Mouse (Mus musculus) CH12.LX (cell line): ENCODE data around the gene Fxyd1. TPM values are rescaled to one million over a fixed set of nuclear protein-coding genes. Genes with fewer than 3 reads are reported as not detected.

ENCODE experiments used
- DNase-seq: peaks from one replicate; pipeline ENCODE4 v3.0.0-alpha.2; 2013; ENCODE audit errors: extremely low read depth
- H3K27ac ChIP-seq: 2 replicates; pipeline ENCODE4 v1.5.1; 2012; ENCODE audit warnings: low read depth, mild to moderate bottlenecking, control low read depth, moderate library complexity; ENCODE audit not compliant: insufficient read depth
- H3K27me3 ChIP-seq: replicated peaks from 2 replicates; pipeline ENCODE3; 2012; ENCODE audit warnings: inconsistent platforms
- H3K36me3 ChIP-seq, 2 experiments: replicated peaks in 1 of 2; 2 replicates each; pipeline versions ENCODE3 to v1.6.1; 2012; ENCODE audit warnings: inconsistent platforms in 1 of 2, low read length in 1 of 2, mild to moderate bottlenecking in 1 of 2, mixed read lengths in 1 of 2, moderate library complexity in 1 of 2; ENCODE audit not compliant: control insufficient read depth in 1 of 2, insufficient read depth in 1 of 2
- H3K4me1 ChIP-seq, 2 experiments: 2 replicates each; pipeline ENCODE4 v1.6.1; 2012; ENCODE audit warnings: inconsistent platforms in 1 of 2, moderate library complexity in 1 of 2; ENCODE audit not compliant: insufficient read depth in 2 of 2, control insufficient read depth in 1 of 2
- H3K4me2 ChIP-seq: 2 replicates; pipeline ENCODE4 v1.6.1; 2012; ENCODE audit warnings: low read depth, mild to moderate bottlenecking, control low read depth; ENCODE audit not compliant: poor library complexity, insufficient read depth, severe bottlenecking
- H3K4me3 ChIP-seq, 3 experiments: fragments of 150-350 bp in 1 of 3; sonication (generic) in 1 of 3; replicated peaks in 1 of 3; 2 replicates each; pipeline versions ENCODE3 to v1.5.1; 2011 to 2012; ENCODE audit warnings: low read depth in 2 of 3, low read length in 2 of 3, mild to moderate bottlenecking in 2 of 3, moderate library complexity in 2 of 3, control low read depth in 1 of 3, improper control_type of control experiment in 1 of 3, inconsistent platforms in 1 of 3, mixed read lengths in 1 of 3; ENCODE audit not compliant: poor library complexity in 1 of 3
- H3K79me2 ChIP-seq: replicated peaks from 2 replicates; pipeline ENCODE4 v1.6.1; 2012; ENCODE audit warnings: mild to moderate bottlenecking, moderate library complexity; ENCODE audit not compliant: control insufficient read depth, poor library complexity, insufficient read depth, severe bottlenecking; ENCODE audit errors: extremely low read depth
- H3K9ac ChIP-seq: 2 replicates; pipeline ENCODE4 v1.6.1; 2012; ENCODE audit warnings: low read depth, mild to moderate bottlenecking, control low read depth, moderate library complexity; ENCODE audit not compliant: insufficient read depth
- H3K9me3 ChIP-seq: replicated peaks from 2 replicates; pipeline ENCODE3; 2012; ENCODE audit warnings: low read length, inconsistent platforms, mixed read lengths
- CHD1 ChIP-seq: IDR thresholded peaks from 2 replicates; pipeline ENCODE4 v1.6.1; 2012; ENCODE audit warnings: low read depth, low read length, improper control_type of control experiment, inconsistent platforms
- CTCF ChIP-seq, 2 experiments: IDR thresholded peaks in 1 of 2; conservative IDR thresholded peaks in 1 of 2; 2 replicates each; pipeline ENCODE4 v1.5.1; 2011 to 2012; ENCODE audit warnings: low read depth in 2 of 2, low read length in 2 of 2, improper control_type of control experiment in 1 of 2, inconsistent platforms in 1 of 2, mild to moderate bottlenecking in 1 of 2, moderate library complexity in 1 of 2
- ELF1 ChIP-seq: IDR thresholded peaks from 2 replicates; pipeline ENCODE4 v1.6.1; 2014; ENCODE audit warnings: low read depth, mild to moderate bottlenecking, inconsistent platforms, low read length, improper control_type of control experiment
- GABPA ChIP-seq: IDR thresholded peaks from 2 replicates; pipeline ENCODE4 v1.6.1; 2012; ENCODE audit warnings: low read depth, low read length, improper control_type of control experiment, inconsistent platforms; ENCODE audit not compliant: insufficient replicate concordance
- JUN ChIP-seq: IDR thresholded peaks from 2 replicates; pipeline ENCODE4 v1.6.1; 2011; ENCODE audit warnings: low read depth, mild to moderate bottlenecking, low read length, improper control_type of control experiment, moderate library complexity; ENCODE audit not compliant: insufficient read depth
- MAFK ChIP-seq: IDR thresholded peaks from 2 replicates; pipeline ENCODE4 v1.6.1; 2011; ENCODE audit warnings: low read length, improper control_type of control experiment; ENCODE audit not compliant: insufficient replicate concordance
- MAX ChIP-seq: IDR thresholded peaks from 2 replicates; pipeline ENCODE4 v1.6.1; 2011; ENCODE audit warnings: low read length, improper control_type of control experiment
- MEF2A ChIP-seq: IDR thresholded peaks from 2 replicates; pipeline ENCODE4 v1.6.1; 2014; ENCODE audit warnings: low read depth, mild to moderate bottlenecking, inconsistent platforms, low read length, improper control_type of control experiment, borderline replicate concordance
- NELFE ChIP-seq: IDR thresholded peaks from 2 replicates; pipeline ENCODE4 v1.6.1; 2011; ENCODE audit warnings: low read depth, low read length, improper control_type of control experiment
- NRF1 ChIP-seq: IDR thresholded peaks from 2 replicates; pipeline ENCODE4 v1.6.1; 2014; ENCODE audit warnings: low read depth, mild to moderate bottlenecking, inconsistent platforms, low read length, improper control_type of control experiment, moderate library complexity
- RCOR1 ChIP-seq: conservative IDR thresholded peaks from 2 replicates; pipeline ENCODE4 v1.6.1; 2012; ENCODE audit warnings: low read depth, mild to moderate bottlenecking, inconsistent platforms, low read length, improper control_type of control experiment
- SIN3A ChIP-seq: IDR thresholded peaks from 2 replicates; pipeline ENCODE4 v1.6.1; 2012; ENCODE audit warnings: low read length, improper control_type of control experiment, inconsistent platforms
- UBTF ChIP-seq: IDR thresholded peaks from 2 replicates; pipeline ENCODE4 v1.6.1; 2012; ENCODE audit warnings: low read depth, mild to moderate bottlenecking, inconsistent platforms, low read length, improper control_type of control experiment, moderate library complexity
- USF1 ChIP-seq: IDR thresholded peaks from 2 replicates; pipeline ENCODE4 v1.6.1; 2014; ENCODE audit warnings: low read depth, mild to moderate bottlenecking, inconsistent platforms, low read length, improper control_type of control experiment
- ZKSCAN1 ChIP-seq: IDR thresholded peaks from 2 replicates; pipeline ENCODE4 v1.6.1; 2012; ENCODE audit warnings: low read depth, inconsistent platforms, low read length, improper control_type of control experiment, borderline replicate concordance
- ZMIZ1 ChIP-seq: IDR thresholded peaks from 2 replicates; pipeline ENCODE4 v1.6.1; 2012; ENCODE audit warnings: low read depth, mild to moderate bottlenecking, inconsistent platforms, low read length, improper control_type of control experiment
- dilution Hi-C: fragments of 300-500 bp; cut with MboI; formaldehyde crosslinking; loops from 2 replicates; pipeline ENCODE4 v1.14.3; 2020; ENCODE audit warnings: low sequenced_read_pairs; ENCODE audit not compliant: extremely low pct_unique_long_range_greater_than_20kb, extremely low pct_ligation_motif_present
- in situ Hi-C: fragments of 300-500 bp; cut with MboI; formaldehyde crosslinking; loops from 3 replicates; pipeline ENCODE4 v1.14.3; 2019; ENCODE audit warnings: low sequenced_read_pairs, low pct_ligation_motif_present, low pct_unique_long_range_greater_than_20kb, mixed read lengths
- polyA plus RNA-seq: library from polyadenylated mRNA; unstranded; fragments of >175 nt; gene quantifications from 2 replicates; pipeline ENCODE4 v1.2.1, GENCODE M21; 2012; ENCODE audit warnings: low read depth; ENCODE audit not compliant: insufficient read length
- total RNA-seq, 2 experiments: library from RNA; depleted of rRNA; stranded (reverse); fragments of 300-350 nt in 1 of 2; fragments of >200 nt in 1 of 2; gene quantifications; 2 replicates each; pipeline ENCODE4 v1.2.3; 2012 to 2014

Gene Fxyd1
- total and polyA plus RNA-seq, 3 experiments, result not detected

GRCm38 (mm10) chr7:31074061-31074712 is 17.2 kb upstream of the Fxyd1 start:
- dilution Hi-C loops, result no loop called here
- no peaks in the 10 kb centered on the region for H3K4me1 ChIP-seq
- H3K79me2 ChIP-seq, result no peaks in the 10 kb centered on the region
- no peak overlapping the region for H3K27ac ChIP-seq
- no peak overlapping the region for H3K4me3 ChIP-seq
- TF ChIP-seq SIN3A (no peak), JUN (no peak)
- no peak overlapping the region for H3K9ac ChIP-seq
- in situ Hi-C loops, result no loop called here
- DNase-seq, result no peak
- H3K4me2 ChIP-seq, result no peak overlapping the region
- H3K36me3 ChIP-seq, result no peaks in the 10 kb centered on the region
- H3K9me3 ChIP-seq, result peaks cover 4% of the 10 kb centered on the region
- H3K27me3 ChIP-seq, result peaks cover 39% of the 10 kb centered on the region

GRCm38 (mm10) chr7:31073546-31073945 is 16.5 kb upstream of the Fxyd1 start:
- H3K4me1 ChIP-seq, result no peaks in the 10 kb centered on the region
- H3K9ac ChIP-seq, result no peak overlapping the region
- H3K9me3 ChIP-seq, result peaks cover 4% of the 10 kb centered on the region
- H3K4me2 ChIP-seq, result no peak overlapping the region
- no peak overlapping the region for H3K4me3 ChIP-seq
- TF ChIP-seq MAFK (no peak), UBTF (no peak), CHD1 (no peak), ZMIZ1 (no peak), ELF1 (no peak), NRF1 (no peak)
- dilution Hi-C loops (no loop called here), in situ Hi-C loops (no loop called here)
- H3K27ac ChIP-seq, result no peak overlapping the region
- peaks cover 45% of the 10 kb centered on the region for H3K27me3 ChIP-seq
- H3K79me2 ChIP-seq, result no peaks in the 10 kb centered on the region
- no peaks in the 10 kb centered on the region for H3K36me3 ChIP-seq
- DNase-seq, result no peak

- in situ Hi-C loops (no loop called here), dilution Hi-C loops (no loop called here)
- Histone ChIP-seq H3K79me2 (no peaks in the 10 kb centered on the region), H3K27ac (no peak overlapping the region), H3K36me3 (no peaks in the 10 kb centered on the region), H3K9ac (no peak overlapping the region), H3K4me1 (no peaks in the 10 kb centered on the region), H3K9me3 (peaks cover 4% of the 10 kb centered on the region), H3K4me3 (no peak overlapping the region), H3K4me2 (no peak overlapping the region), H3K27me3 (peaks cover 48% of the 10 kb centered on the region)
- TF ChIP-seq GABPA, result no peak
- TF ChIP-seq CTCF (conservative IDR thresholded peaks at IDR 0.05 in 1 of 2, IDR thresholded peaks at IDR 0.05 in 1 of 2; ENCODE audit: low read depth in 2 of 2, low read length in 2 of 2), result no peak
- no peak for TF ChIP-seq JUN
- no peak for TF ChIP-seq RCOR1
- TF ChIP-seq NELFE, result no peak
- no peak for TF ChIP-seq ZKSCAN1
- no peak for TF ChIP-seq USF1
- TF ChIP-seq MEF2A, result no peak
- no peak for TF ChIP-seq MAX
- DNase-seq, result no peak
These were observed 15.3 kb upstream of the Fxyd1 start for GRCm38 (mm10) chr7:31072326-31072725.
